Mouse (Mus musculus) thymus, adult 2 months (tissue): Measurements from ENCODE around the gene Cldn18. TPM values are rescaled to one million over a fixed set of nuclear protein-coding genes. Genes with fewer than 3 reads are reported as not detected.

Experiments used
- DNase-seq: peaks from one replicate; pipeline ENCODE4 v3.0.0; 2021
- H3K27ac ChIP-seq: fragments of 200-500 bp; 2 replicates; pipeline ENCODE4 v1.5.1; 2012; ENCODE audit warnings: low read length, control low read depth; ENCODE audit not compliant: control insufficient read depth, insufficient read depth
- H3K27me3 ChIP-seq: fragments of 200-500 bp; 2 replicates; pipeline ENCODE4 v1.6.1; 2012; ENCODE audit warnings: mild to moderate bottlenecking, low read length, moderate library complexity, mixed read lengths; ENCODE audit not compliant: control insufficient read depth, insufficient read depth
- H3K36me3 ChIP-seq: fragments of 200-500 bp; 2 replicates; pipeline ENCODE4 v1.6.1; 2012; ENCODE audit warnings: mild to moderate bottlenecking, low read length, moderate library complexity; ENCODE audit not compliant: control insufficient read depth, insufficient read depth
- H3K4me1 ChIP-seq: fragments of 200-500 bp; replicated peaks from 2 replicates; pipeline ENCODE4 v1.6.1; 2012; ENCODE audit warnings: low read length; ENCODE audit not compliant: control insufficient read depth, insufficient read depth
- H3K4me3 ChIP-seq: fragments of 200-500 bp; 2 replicates; pipeline ENCODE4 v1.5.1; 2012; ENCODE audit warnings: mild to moderate bottlenecking, low read length, control low read depth, moderate library complexity; ENCODE audit not compliant: control insufficient read depth, insufficient read depth
- CTCF ChIP-seq: fragments of 200-500 bp; IDR thresholded peaks from 2 replicates; pipeline ENCODE4 v1.5.1; 2012; ENCODE audit warnings: mild to moderate bottlenecking, control low read depth, low read length, moderate library complexity, borderline replicate concordance; ENCODE audit not compliant: control insufficient read depth, poor library complexity, insufficient read depth; ENCODE audit errors: extremely low read depth
- POLR2A ChIP-seq: fragments of 200-500 bp; IDR thresholded peaks from 2 replicates; pipeline ENCODE4 v1.6.1; 2012; ENCODE audit warnings: mild to moderate bottlenecking, low read length, control low read depth, moderate library complexity; ENCODE audit not compliant: control insufficient read depth, poor library complexity, insufficient read depth; ENCODE audit errors: extremely low read depth
- WGBS: fragments of 180-500 bp; shearing (Covaris S2); methylation state at CpG from one replicate; pipeline ENCODE4 v1.1.7; 2018; 5-methylcytosine and 5-hydroxymethylcytosine counted together
- polyA plus RNA-seq: library from polyadenylated mRNA; depleted of rRNA; stranded (reverse); fragments of >200 nt; gene quantifications from 2 replicates; pipeline ENCODE4 v1.2.3, GENCODE M21; 2012

Gene Cldn18
- polyA plus RNA-seq, 1 experiment = 0.55 TPM

DNA sequence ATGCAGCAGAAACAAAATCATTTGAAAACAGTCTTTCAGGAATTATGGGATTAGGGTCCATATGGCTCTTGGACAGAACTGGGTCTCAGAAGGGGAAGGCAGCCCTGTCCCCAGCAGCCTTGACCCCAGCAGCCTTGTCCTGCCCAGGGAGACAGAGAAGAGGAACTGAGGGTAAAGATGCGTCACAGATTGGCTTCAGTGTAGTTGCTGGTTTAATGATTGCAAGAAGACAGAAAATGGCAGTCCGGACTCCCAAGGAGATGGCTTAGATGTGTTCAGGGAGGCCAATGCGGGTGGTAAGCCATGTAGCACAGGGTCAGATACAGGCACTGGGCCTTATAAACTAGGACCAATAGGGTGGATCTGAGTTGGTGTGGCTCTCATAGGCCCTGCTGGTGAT is 41.4 kb downstream of the Cldn18 start:
- H3K4me3 ChIP-seq = no peak overlapping the region
- 94% methylated on average over 3 of the region's 3 CpGs for WGBS
- H3K4me1 ChIP-seq = no peaks in the 10 kb centered on the region
- no peak for TF ChIP-seq POLR2A
- no peak for TF ChIP-seq CTCF
- no peak for DNase-seq
- H3K27ac ChIP-seq = no peak overlapping the region
- no peaks in the 10 kb centered on the region for H3K36me3 ChIP-seq
- no peaks in the 10 kb centered on the region for H3K27me3 ChIP-seq

DNA sequence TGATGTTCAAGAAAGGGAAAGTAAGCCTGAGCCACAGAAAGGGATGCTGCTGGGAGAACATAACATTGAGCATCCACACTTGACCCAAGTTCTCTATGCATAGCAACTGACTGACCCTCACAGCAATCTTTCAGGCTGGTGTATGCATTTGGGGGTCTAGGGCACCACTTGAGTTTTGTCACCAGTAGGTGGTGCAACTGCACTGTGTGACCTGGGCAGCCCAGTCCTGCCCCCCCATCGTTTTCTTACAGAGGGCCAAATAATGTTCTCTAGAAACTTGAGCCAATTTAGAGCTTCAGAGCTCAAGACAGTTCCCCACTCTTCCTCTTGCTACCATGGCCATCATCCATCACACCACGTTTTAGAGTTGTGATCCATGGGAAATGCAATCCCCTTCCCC is 45.5 kb downstream of the Cldn18 start:
- no peak overlapping the region for H3K27ac ChIP-seq
- no peak for TF ChIP-seq POLR2A
- no peak for TF ChIP-seq CTCF
- no peak for DNase-seq
- no peaks in the 10 kb centered on the region for H3K36me3 ChIP-seq
- H3K27me3 ChIP-seq = no peaks in the 10 kb centered on the region
- no peak overlapping the region for H3K4me3 ChIP-seq
- no peaks in the 10 kb centered on the region for H3K4me1 ChIP-seq
- 37% methylated on average over 2 of the region's 2 CpGs for WGBS

DNA sequence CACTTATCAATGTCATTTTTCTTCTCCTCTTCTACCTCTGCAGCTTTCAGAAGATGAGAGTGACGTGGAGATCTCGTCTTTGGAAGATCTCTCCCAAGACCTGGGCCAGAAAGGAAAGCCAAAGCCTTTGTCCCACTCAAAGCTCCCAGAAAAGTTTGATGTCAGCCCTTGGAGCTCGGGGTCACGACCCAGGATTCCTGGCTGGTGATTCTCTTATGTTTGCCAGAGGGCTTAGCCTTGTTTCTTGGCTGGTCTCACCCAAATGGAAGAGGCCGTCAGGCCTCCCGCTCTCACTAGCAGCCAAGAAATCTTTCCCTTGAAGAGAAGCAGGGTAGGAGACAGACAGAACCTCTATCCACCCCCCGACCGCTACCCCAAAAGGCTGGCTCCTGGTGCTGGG is 49.5 kb downstream of the Cldn18 start:
- Histone ChIP-seq H3K4me1 (no peaks in the 10 kb centered on the region), H3K27me3 (no peaks in the 10 kb centered on the region), H3K27ac (no peak overlapping the region), H3K4me3 (no peak overlapping the region), H3K36me3 (no peaks in the 10 kb centered on the region)
- 94% methylated on average over 8 of the region's 8 CpGs for WGBS
- DNase-seq = no peak
- no peak for TF ChIP-seq POLR2A
- no peak for TF ChIP-seq CTCF

DNA sequence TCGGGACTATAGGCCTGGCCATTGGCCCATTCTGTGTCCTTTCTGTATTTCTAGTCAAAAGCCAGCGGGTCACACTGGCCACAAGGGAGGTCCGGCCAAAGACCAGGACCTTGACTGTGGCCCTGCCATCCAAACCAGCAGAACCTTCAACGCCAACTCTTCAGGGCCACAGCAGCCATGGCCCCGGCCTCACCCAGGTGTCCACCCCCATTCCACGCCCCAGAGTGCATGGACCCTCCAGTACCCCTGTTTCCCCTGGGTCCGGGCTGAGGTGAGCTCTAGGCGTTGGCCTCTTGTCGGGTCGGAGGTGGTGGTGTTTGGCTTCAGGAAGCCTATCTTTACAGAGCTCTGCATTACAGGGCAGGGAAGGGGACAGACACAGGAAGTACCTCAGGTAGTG is 54.2 kb downstream of the Cldn18 start:
- TF ChIP-seq CTCF (no peak), POLR2A (no peak)
- WGBS = 93% methylated on average over 10 of the region's 10 CpGs
- DNase-seq = no peak
- Histone ChIP-seq H3K27ac (no peak overlapping the region), H3K36me3 (no peaks in the 10 kb centered on the region), H3K27me3 (no peaks in the 10 kb centered on the region), H3K4me1 (no peaks in the 10 kb centered on the region), H3K4me3 (no peak overlapping the region)

DNA sequence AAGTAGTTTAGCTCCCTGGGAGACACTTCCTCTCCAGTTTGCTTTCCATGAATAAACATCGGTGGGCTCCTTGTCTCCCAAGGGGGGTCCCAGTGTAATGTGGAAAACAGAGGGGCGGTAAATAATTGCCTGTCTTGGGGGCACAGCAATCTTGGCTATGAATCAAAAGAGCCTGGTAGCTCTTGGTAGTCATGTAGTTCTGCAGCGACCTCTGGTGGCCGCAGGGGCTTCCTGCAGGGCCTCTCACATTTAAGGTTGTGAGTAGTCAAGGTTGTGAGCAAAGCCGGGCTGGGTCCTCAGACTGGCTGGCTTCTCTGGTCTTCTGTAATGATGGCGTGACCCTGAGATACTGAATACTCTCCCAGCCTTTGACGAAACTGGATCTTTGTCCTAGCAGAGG is 54.7 kb downstream of the Cldn18 start:
- peak; percentile 31 for DNase-seq
- WGBS = 25% methylated on average over 7 of the region's 7 CpGs
- no peaks in the 10 kb centered on the region for H3K4me1 ChIP-seq
- H3K27ac ChIP-seq = no peak overlapping the region
- no peak overlapping the region for H3K4me3 ChIP-seq
- no peaks in the 10 kb centered on the region for H3K27me3 ChIP-seq
- no peak for TF ChIP-seq POLR2A
- peak; percentile 79; the same call in 1 of the 2 replicates for TF ChIP-seq CTCF
- H3K36me3 ChIP-seq = no peaks in the 10 kb centered on the region

DNA sequence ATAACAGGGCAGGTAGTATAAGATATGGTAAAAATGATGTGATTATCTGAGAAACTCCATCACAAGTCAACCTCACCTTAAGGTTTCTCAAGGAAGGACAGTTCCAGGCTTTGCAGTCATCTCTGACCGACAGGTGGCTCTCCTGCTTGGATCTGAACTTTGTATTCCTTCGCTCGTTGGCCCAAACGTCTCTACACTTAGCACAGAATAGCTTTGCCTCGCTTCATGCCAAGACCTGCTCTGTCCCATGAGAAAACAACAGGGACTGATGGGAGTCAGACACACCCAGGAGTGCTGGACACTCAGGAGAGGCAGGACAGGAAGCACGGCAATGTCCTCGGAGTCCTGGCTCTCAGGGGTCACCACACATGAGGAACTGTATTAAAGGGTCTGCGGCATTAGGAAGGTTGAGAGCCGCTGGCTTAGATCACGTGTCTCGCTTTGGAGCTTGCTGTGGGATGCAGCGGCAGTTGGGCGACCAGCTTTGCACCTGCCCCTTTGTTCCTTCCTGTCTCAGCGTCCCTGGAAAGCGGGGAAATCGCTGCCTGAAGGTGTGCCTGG is 55.4 kb downstream of the Cldn18 start:
- H3K27me3 ChIP-seq = no peaks in the 10 kb centered on the region
- H3K4me1 ChIP-seq = no peaks in the 10 kb centered on the region
- no peaks in the 10 kb centered on the region for H3K36me3 ChIP-seq
- H3K4me3 ChIP-seq = no peak overlapping the region
- DNase-seq = no peak
- TF ChIP-seq CTCF (no peak), POLR2A (no peak)
- H3K27ac ChIP-seq = no peak overlapping the region
- 74% methylated on average over 16 of the region's 16 CpGs for WGBS

DNA sequence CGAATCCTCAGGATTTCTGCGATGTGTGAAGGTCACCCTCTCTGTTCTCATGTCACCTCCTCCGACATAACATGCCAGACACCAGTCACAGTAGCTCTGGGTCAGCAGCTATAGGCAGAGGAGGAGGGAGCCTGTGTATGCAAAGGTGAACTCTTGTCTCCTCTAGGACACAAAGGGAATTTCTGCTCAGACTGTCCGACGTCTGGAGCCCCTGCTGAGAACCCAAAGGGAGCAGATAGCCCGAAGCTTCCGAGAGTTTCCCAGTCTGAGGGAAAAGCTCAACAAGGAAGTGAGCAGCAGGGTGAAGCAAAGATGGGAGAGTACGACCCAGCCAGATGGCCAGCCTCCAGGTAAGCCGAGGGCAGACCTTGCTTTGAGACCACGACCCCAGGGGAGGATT is 56.3 kb downstream of the Cldn18 start:
- no peaks in the 10 kb centered on the region for H3K4me1 ChIP-seq
- H3K27me3 ChIP-seq = no peaks in the 10 kb centered on the region
- WGBS = 90% methylated on average over 10 of the region's 10 CpGs
- no peak overlapping the region for H3K27ac ChIP-seq
- H3K4me3 ChIP-seq = no peak overlapping the region
- no peak for TF ChIP-seq POLR2A
- no peak for TF ChIP-seq CTCF
- H3K36me3 ChIP-seq = no peaks in the 10 kb centered on the region
- DNase-seq = no peak
